In the genomic region with DNA sequence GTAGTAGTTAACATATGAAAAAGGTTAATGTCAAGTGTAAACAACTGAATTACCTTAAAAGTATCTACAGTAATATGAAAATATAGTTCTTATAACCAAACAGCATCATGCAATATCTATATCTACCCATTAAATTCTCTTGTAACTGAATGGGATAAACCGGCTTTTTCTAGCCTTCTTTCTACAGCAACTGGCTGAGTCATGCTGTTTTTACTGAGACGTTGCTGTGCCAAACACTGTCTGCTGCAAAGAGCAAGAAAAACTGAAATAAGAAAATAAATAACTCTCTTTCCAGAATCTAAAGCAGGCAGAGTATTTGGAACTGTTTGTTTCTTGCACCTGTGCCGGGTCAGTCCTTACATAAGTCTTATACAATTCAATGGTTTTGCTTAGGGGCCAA, we compare ENCODE assay signal across 25 mouse cellular contexts.
DNase-seq lines count a peak whose midpoint lies in the region; ATAC-seq lines count a peak whose summit lies in the region.
"Had no signal": no experiment of that assay in that cellular context is flagged by ENCODE, and none has a peak within 500 bp of the region (broad histone marks: within the 10 kb centered on the region; RNA-seq: fewer than 3 reads in every experiment).

No protein-coding gene starts in this region.

- no peak overlapping the region for H3K27ac ChIP-seq in kidney, embryonic 15.5 days
- H3K27ac ChIP-seq: embryonic facial prominence, embryonic 13.5 days; embryonic facial prominence, embryonic 15.5 days; forebrain, embryonic 13.5 days; forebrain, embryonic 15.5 days had no signal

- H3K4me2 ChIP-seq in kidney, embryonic 15.5 days: no peak overlapping the region
- H3K4me2 ChIP-seq: embryonic facial prominence, embryonic 13.5 days; embryonic facial prominence, embryonic 15.5 days; forebrain, embryonic 13.5 days; forebrain, embryonic 15.5 days had no signal

- no peaks in the 10 kb centered on the region for H3K4me1 ChIP-seq in kidney, embryonic 15.5 days
- H3K4me1 ChIP-seq: embryonic facial prominence, embryonic 13.5 days; embryonic facial prominence, embryonic 15.5 days; forebrain, embryonic 13.5 days; forebrain, embryonic 15.5 days had no signal

- H3K36me3 ChIP-seq in kidney, embryonic 15.5 days: no peaks in the 10 kb centered on the region
- H3K36me3 ChIP-seq: embryonic facial prominence, embryonic 13.5 days; embryonic facial prominence, embryonic 15.5 days; forebrain, embryonic 15.5 days; G1E had no signal

- H3K4me3 ChIP-seq in kidney, embryonic 15.5 days (replicated peaks): no peak overlapping the region
- H3K4me3 ChIP-seq: embryonic facial prominence, embryonic 13.5 days; embryonic facial prominence, embryonic 15.5 days; forebrain, embryonic 13.5 days; forebrain, embryonic 15.5 days had no signal

- ATAC-seq in frontal cortex, adult (ENCODE audit: low TSS enrichment): peak; percentile 72
- ATAC-seq in erythroblast, adult 5-6 weeks (replicated peaks; ENCODE audit: low FRiP score, poor library complexity, severe bottlenecking): peak; percentile 70
- ATAC-seq in kidney, embryonic 15.5 days (replicated peaks; ENCODE audit: low FRiP score): no peak
- ATAC-seq: CD4-positive, CD25-positive, alpha-beta regulatory T cell, adult 4 months; forebrain, embryonic 13.5 days; forebrain, embryonic 15.5 days; forebrain, postnatal 0 days had no signal

- WGBS in kidney, embryonic 15.5 days: 76% methylated on average over 3 of the region's 3 CpGs

- DNase-seq in frontal cortex, postnatal 10 days (ENCODE audit: low spot score in 2 of 2): no peak
- peak; percentile 33 for DNase-seq in NIH3T3 (ENCODE audit: low read depth)
- no peak for DNase-seq in layer of hippocampus, adult 9-10 months (ENCODE audit: low spot score)
- DNase-seq: adrenal gland, adult 8-10 months; adrenal gland, postnatal 14 days; adrenal gland, postnatal 36 days; B cell, adult 2 months; cerebellum, adult 11 months; cerebellum, adult 18-20 months; cerebellum, adult 8-10 months; cerebellum, adult 9-11 months; cerebellum, postnatal 14 days; cerebellum, postnatal 36 days; embryo, embryonic 11 days; forebrain, postnatal 0 days had no signal

- H3K27me3 ChIP-seq in kidney, embryonic 15.5 days: 0 out of 2 replicates have a peak, but pooled peaks cover 5% of the 10 kb centered on the region
- H3K27me3 ChIP-seq: CH12.LX; embryonic facial prominence, embryonic 15.5 days; forebrain, embryonic 13.5 days; forebrain, embryonic 15.5 days had no signal

- no peak overlapping the region for H3K9ac ChIP-seq in kidney, embryonic 15.5 days
- H3K9ac ChIP-seq: embryonic facial prominence, embryonic 13.5 days; embryonic facial prominence, embryonic 15.5 days; forebrain, embryonic 13.5 days; forebrain, embryonic 15.5 days; forebrain, postnatal 0 days had no signal

- H3K9me3 ChIP-seq in kidney, embryonic 15.5 days (replicated peaks): no peaks in the 10 kb centered on the region
- H3K9me3 ChIP-seq: embryonic facial prominence, embryonic 13.5 days; embryonic facial prominence, embryonic 15.5 days; forebrain, embryonic 13.5 days; forebrain, embryonic 15.5 days; G1E had no signal
